Mouse (Mus musculus) limb, embryonic 11.5 days (tissue): ENCODE data around the gene Trmt13. TPM values are rescaled to one million over a fixed set of nuclear protein-coding genes. Genes with fewer than 3 reads are reported as not detected.
A peak's percentile ranks its signal among the peaks of the same experiment; 100 is the strongest.

ENCODE experiments used
- ATAC-seq: fragments of 200-750 bp; cut with Nextera tagmentation; 2 replicates; pipeline ENCODE4 v1.8.0; 2017; ENCODE audit warnings: low read depth; ENCODE audit not compliant: insufficient number of reproducible peaks, low FRiP score, low TSS enrichment
- DNase-seq: peaks from one replicate; pipeline ENCODE4 v3.0.0-alpha.2; 2015; ENCODE audit warnings: low spot score
- H3K27ac ChIP-seq: fragments of 300-500 bp; sonication (generic); replicated peaks from 2 replicates; pipeline ENCODE4 v1.5.1; 2014; ENCODE audit warnings: low read depth, mild to moderate bottlenecking, low read length
- H3K27me3 ChIP-seq: fragments of 300-500 bp; sonication (generic); 2 replicates; pipeline ENCODE4 v1.6.1; 2014; ENCODE audit warnings: mild to moderate bottlenecking, low read length, mixed read lengths; ENCODE audit not compliant: control insufficient read depth, insufficient read depth
- H3K36me3 ChIP-seq: fragments of 300-500 bp; sonication (generic); 2 replicates; pipeline ENCODE4 v1.6.1; 2014; ENCODE audit warnings: mild to moderate bottlenecking, low read length, moderate library complexity, mixed read lengths; ENCODE audit not compliant: control insufficient read depth, insufficient read depth
- H3K4me1 ChIP-seq: fragments of 300-500 bp; sonication (generic); 2 replicates; pipeline ENCODE4 v1.6.1; 2014; ENCODE audit warnings: low read length, mixed read lengths; ENCODE audit not compliant: control insufficient read depth, insufficient read depth
- H3K4me2 ChIP-seq: fragments of 300-500 bp; sonication (generic); 2 replicates; pipeline ENCODE4 v1.6.1; 2014; ENCODE audit warnings: low read depth, mild to moderate bottlenecking, moderate library complexity; ENCODE audit not compliant: severe bottlenecking
- H3K4me3 ChIP-seq: fragments of 300-500 bp; sonication (generic); 2 replicates; pipeline ENCODE4 v1.5.1; 2014; ENCODE audit warnings: low read depth, low read length
- H3K9ac ChIP-seq: fragments of 300-500 bp; sonication (generic); 2 replicates; pipeline ENCODE4 v1.6.1; 2014; ENCODE audit warnings: mild to moderate bottlenecking, low read length
- H3K9me3 ChIP-seq: fragments of 300-500 bp; sonication (generic); 2 replicates; pipeline ENCODE4 v1.6.1; 2016; ENCODE audit warnings: low read length; ENCODE audit not compliant: control insufficient read depth
- WGBS: fragments of 180-500 bp; shearing (Covaris S2); extraction: QIAGEN DNeasy Blood & Tissue Kit; methylation state at CpG from one replicate; pipeline ENCODE4 v1.1.7; 2014; 5-methylcytosine and 5-hydroxymethylcytosine counted together
- polyA plus RNA-seq: library from polyadenylated mRNA; unstranded; fragments of >200 nt; fragmentation: Nextera tagmentation; extraction: Ambion mirVana; gene quantifications from 2 replicates; pipeline ENCODE4 v1.2.1, GENCODE M21; 2014

Trmt13 gene
- polyA plus RNA-seq, 1 experiment from 2014 or later = 26.2 TPM

GRCm38 (mm10) chr3:116620636-116621370 lies 6.4 kb upstream of the Trmt13 start:
- ATAC-seq (no peak), DNase-seq (no peak)
- Histone ChIP-seq H3K4me1 (no peaks in the 10 kb centered on the region), H3K4me2 (no peak overlapping the region), H3K9ac (no peak overlapping the region), H3K4me3 (no peak overlapping the region), H3K9me3 (no peaks in the 10 kb centered on the region), H3K27ac (no peak overlapping the region), H3K27me3 (no peaks in the 10 kb centered on the region), H3K36me3 (peaks cover 7% of the 10 kb centered on the region; the same call in 1 of the 2 replicates)
- WGBS = 93% methylated on average over 7 of the region's 7 CpGs

- 92% methylated on average over 6 of the region's 6 CpGs for WGBS
- Histone ChIP-seq H3K4me2 (no peak overlapping the region), H3K27ac (no peak overlapping the region), H3K36me3 (peaks cover 12% of the 10 kb centered on the region; the same call in 1 of the 2 replicates), H3K27me3 (no peaks in the 10 kb centered on the region), H3K9me3 (no peaks in the 10 kb centered on the region), H3K9ac (no peak overlapping the region), H3K4me3 (no peak overlapping the region), H3K4me1 (no peaks in the 10 kb centered on the region)
- ATAC-seq (no peak), DNase-seq (no peak)
These were observed 4.5 kb upstream of the Trmt13 start for GRCm38 (mm10) chr3:116618855-116619254.

- DNase-seq (no peak), ATAC-seq (no peak)
- H3K4me3 ChIP-seq = no peak overlapping the region
- H3K27me3 ChIP-seq = no peaks in the 10 kb centered on the region
- H3K9ac ChIP-seq = no peak overlapping the region
- H3K4me1 ChIP-seq = no peaks in the 10 kb centered on the region
- H3K4me2 ChIP-seq = no peak overlapping the region
- peaks cover 14% of the 10 kb centered on the region; the same call in 1 of the 2 replicates for H3K36me3 ChIP-seq
- WGBS = 91% methylated on average over 8 of the region's 8 CpGs
- H3K9me3 ChIP-seq = no peaks in the 10 kb centered on the region
- H3K27ac ChIP-seq = no peak overlapping the region
These were observed 1.1 kb upstream of the Trmt13 start for GRCm38 (mm10) chr3:116615318-116616068.

GRCm38 (mm10) chr3:116604570-116604969 lies 9.8 kb downstream of the Trmt13 start:
- H3K9me3 ChIP-seq = no peaks in the 10 kb centered on the region
- no peak overlapping the region for H3K4me2 ChIP-seq
- H3K27me3 ChIP-seq = no peaks in the 10 kb centered on the region
- H3K9ac ChIP-seq = no peak overlapping the region
- no peak for DNase-seq
- no peak for ATAC-seq
- no peaks in the 10 kb centered on the region for H3K36me3 ChIP-seq
- no peak overlapping the region for H3K4me3 ChIP-seq
- WGBS = 87% methylated on average over 9 of the region's 9 CpGs
- no peak overlapping the region for H3K27ac ChIP-seq
- H3K4me1 ChIP-seq = no peaks in the 10 kb centered on the region

- Histone ChIP-seq H3K4me3 (no peak overlapping the region), H3K27ac (no peak overlapping the region), H3K27me3 (no peaks in the 10 kb centered on the region), H3K4me1 (no peaks in the 10 kb centered on the region), H3K4me2 (no peak overlapping the region), H3K36me3 (no peaks in the 10 kb centered on the region), H3K9ac (no peak overlapping the region), H3K9me3 (no peaks in the 10 kb centered on the region)
- DNase-seq (no peak), ATAC-seq (no peak)
- WGBS = 91% methylated on average over 5 of the region's 5 CpGs
These were observed 12.6 kb downstream of the Trmt13 start for GRCm38 (mm10) chr3:116601781-116602180.

- no peak overlapping the region for H3K27ac ChIP-seq
- no peaks in the 10 kb centered on the region for H3K27me3 ChIP-seq
- DNase-seq = no peak
- 91% methylated on average over 5 of the region's 5 CpGs for WGBS
- H3K9ac ChIP-seq = no peak overlapping the region
- H3K36me3 ChIP-seq = no peaks in the 10 kb centered on the region
- no peaks in the 10 kb centered on the region for H3K9me3 ChIP-seq
- no peaks in the 10 kb centered on the region for H3K4me1 ChIP-seq
- no peak overlapping the region for H3K4me3 ChIP-seq
- no peak overlapping the region for H3K4me2 ChIP-seq
- ATAC-seq = no peak
These were observed 13.4 kb downstream of the Trmt13 start for GRCm38 (mm10) chr3:116601005-116601404.

GRCm38 (mm10) chr3:116599705-116600104 lies 14.7 kb downstream of the Trmt13 start:
- H3K4me1 ChIP-seq = no peaks in the 10 kb centered on the region
- H3K4me3 ChIP-seq = no peak overlapping the region
- H3K27me3 ChIP-seq = no peaks in the 10 kb centered on the region
- H3K4me2 ChIP-seq = no peak overlapping the region
- DNase-seq (no peak), ATAC-seq (no peak)
- H3K36me3 ChIP-seq = no peaks in the 10 kb centered on the region
- H3K9ac ChIP-seq = no peak overlapping the region
- no peaks in the 10 kb centered on the region for H3K9me3 ChIP-seq
- 85% methylated on average over 2 of the region's 2 CpGs for WGBS
- no peak overlapping the region for H3K27ac ChIP-seq

GRCm38 (mm10) chr3:116595603-116595991 lies 18.8 kb downstream of the Trmt13 start:
- Histone ChIP-seq H3K4me3 (peak overlapping the region; percentile 61), H3K27ac (no peak overlapping the region), H3K36me3 (peaks cover 2% of the 10 kb centered on the region; the same call in 1 of the 2 replicates), H3K9ac (peak overlapping the region; percentile 84), H3K4me1 (no peaks in the 10 kb centered on the region), H3K4me2 (peak overlapping the region; percentile 49), H3K9me3 (no peaks in the 10 kb centered on the region), H3K27me3 (no peaks in the 10 kb centered on the region)
- WGBS = 10% methylated on average over 10 of the region's 10 CpGs
- DNase-seq (no peak), ATAC-seq (no peak)
